Mouse (Mus musculus) telencephalon, adult 2 months (tissue): ENCODE measurements around the gene Rbl1.
"Not testable (repeated sequence)": the region's sequence is repeated elsewhere in the genome, so short reads cannot be mapped to it uniquely, and the experiment has no call there.

ENCODE experiments used
- DNase-seq: peaks from one replicate; pipeline ENCODE4 v3.0.0-alpha.2; 2011; ENCODE audit warnings: low read depth, low spot score

Rbl1 gene

GRCm38 (mm10) chr2:157170626-157171025, 33.7 kb downstream of the Rbl1 start:
- DNase-seq = no peak

- DNase-seq = peak; percentile 11
Measured at GRCm38 (mm10) chr2:157170166-157170565, 34.2 kb downstream of the Rbl1 start.

GRCm38 (mm10) chr2:157166371-157167080, 37.8 kb downstream of the Rbl1 start:
- DNase-seq = peak; percentile 52

DNA sequence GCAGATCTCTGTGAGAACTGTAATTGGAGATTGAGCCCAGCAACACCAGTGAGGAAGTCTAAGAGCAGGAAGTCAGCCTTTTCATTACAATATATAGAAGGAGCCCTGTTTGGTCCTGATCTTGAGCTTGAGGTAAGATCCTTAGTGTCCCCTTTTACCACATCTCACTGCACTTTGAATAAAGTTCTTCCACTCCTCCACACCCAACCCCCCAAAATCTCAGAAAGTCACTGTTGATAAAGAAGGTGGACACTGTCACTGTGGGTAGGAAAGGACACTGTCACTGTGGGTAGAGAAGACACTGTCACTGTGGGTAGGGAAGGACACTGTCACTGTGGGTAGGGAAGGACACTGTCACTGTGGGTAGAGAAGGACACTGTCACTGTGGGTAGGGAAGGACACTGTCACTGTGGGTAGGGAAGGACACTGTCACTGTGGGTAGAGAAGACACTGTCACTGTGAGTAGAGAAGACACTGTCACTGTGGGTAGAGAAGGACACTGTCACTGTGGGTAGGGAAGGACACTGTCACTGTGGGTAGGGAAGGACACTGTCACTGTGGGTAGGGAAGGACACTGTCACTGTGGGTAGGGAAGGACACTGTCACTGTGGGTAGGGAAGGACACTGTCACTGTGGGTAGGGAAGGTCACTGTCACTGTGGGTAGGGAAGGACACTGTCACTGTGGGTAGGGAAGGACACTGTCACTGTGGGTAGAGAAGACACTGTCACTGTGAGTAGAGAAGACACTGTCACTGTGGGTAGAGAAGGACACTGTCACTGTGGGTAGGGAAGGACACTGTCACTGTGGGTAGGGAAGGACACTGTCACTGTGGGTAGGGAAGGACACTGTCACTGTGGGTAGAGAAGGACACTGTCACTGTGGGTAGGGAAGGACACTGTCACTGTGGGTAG, 38.8 kb downstream of the Rbl1 start:
- not testable (repeated sequence) for DNase-seq

GRCm38 (mm10) chr2:157164101-157164500, 40.2 kb downstream of the Rbl1 start:
- DNase-seq = no peak

GRCm38 (mm10) chr2:157156079-157156478, 48.3 kb downstream of the Rbl1 start:
- no peak for DNase-seq

- no peak for DNase-seq
Measured at GRCm38 (mm10) chr2:157153235-157153634, 51.1 kb downstream of the Rbl1 start.

DNA sequence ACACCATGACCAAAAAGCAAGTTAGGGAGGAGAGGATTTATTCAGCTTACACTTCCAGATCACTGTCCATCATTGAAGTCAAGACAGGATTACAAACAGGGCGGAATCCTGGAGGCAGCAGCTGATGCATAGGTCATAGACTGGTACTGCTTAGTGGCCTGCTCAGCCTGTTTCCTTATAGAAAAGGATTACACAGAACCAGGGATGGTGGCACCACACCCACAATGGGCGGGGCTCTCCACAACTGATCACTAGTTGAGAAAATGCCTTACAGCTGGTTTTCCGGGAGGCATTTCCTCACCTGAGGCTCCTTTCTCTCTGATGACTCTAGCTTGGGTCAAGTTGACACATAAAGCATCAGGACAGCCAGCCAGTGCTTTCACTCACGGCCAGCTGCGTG, 55.9 kb downstream of the Rbl1 start:
- DNase-seq = no peak

DNA sequence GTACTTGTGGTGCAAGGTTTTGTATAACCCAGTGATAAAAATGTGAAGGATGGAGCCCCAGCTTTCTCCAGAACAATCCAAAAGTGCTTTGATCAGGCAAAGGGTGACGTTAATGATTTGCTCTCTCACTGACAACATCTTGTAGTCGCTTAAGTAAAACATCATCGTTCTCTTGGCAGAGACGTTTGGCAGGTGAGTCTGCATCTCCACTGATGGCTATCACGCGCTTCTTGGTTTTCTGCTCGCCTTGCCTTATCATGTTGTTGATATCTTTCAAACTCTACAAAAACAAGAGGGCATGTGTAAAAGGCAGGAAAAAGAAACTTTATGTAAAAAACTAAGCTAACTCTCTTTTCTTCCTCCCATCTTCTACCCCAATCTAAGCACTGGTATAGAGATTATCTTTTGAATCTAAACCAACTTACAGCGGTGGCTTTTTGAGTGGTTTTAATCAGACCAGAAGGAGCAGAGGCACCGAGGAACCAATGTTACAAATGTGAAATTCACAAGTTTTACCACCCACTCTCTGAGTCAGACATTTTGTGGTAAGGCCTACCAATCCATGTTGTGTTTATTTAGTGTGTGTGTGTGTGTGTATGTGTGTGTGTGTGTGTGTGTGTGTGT, 56.8 kb downstream of the Rbl1 start:
- DNase-seq = no peak

GRCm38 (mm10) chr2:157145173-157145572, 59.2 kb downstream of the Rbl1 start:
- DNase-seq = no peak

DNA sequence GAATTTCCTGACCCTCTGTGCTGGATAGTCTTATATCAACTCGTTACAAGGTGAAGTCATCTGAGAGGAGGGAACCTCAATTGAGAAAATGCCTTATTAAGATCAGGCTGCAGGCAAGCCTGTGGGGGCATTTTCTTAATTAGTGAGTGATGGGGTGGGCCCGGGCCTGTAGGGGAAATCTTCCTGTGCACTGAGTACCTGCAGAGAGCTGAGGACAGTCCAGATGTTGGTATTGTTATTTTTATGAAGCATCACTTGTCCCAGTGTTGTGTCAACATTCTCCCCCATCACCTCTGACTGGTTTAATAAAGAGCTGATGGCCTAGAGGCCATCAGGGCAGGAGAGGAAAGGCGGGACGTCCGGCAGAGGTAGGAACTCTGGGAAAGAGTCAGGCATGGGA, 60.2 kb downstream of the Rbl1 start:
- DNase-seq = no peak

GRCm38 (mm10) chr2:157141962-157142361, 62.4 kb downstream of the Rbl1 start:
- DNase-seq = no peak

DNA sequence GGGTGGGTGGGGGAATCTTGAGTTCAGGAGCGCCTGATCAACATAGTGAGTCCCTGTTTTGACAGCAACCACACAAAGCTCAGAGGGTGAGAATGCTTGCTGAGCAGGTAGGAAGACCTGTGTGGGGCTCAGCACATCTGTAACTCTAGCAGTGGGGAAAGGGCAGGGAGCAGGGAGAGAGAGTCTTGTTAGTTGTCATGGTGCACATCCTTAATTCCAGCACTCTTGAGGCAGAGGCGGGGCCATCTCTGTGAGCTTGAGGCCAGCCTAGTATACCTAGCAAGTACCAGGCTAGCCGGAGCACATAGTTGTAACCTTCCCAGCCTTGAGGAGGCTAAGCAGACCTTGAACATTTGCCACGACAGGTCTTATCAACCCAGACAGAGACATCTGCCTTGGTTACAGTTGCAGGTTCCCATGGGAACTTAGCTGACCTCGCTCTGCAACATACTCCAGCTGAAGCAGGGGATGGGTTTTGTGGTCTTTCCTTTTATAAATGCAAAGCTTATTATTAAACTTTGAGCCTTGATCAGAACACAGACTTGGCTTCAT, 65.0 kb downstream of the Rbl1 start:
- DNase-seq = no peak

GRCm38 (mm10) chr2:157138808-157139207, 65.5 kb downstream of the Rbl1 start:
- no peak for DNase-seq

DNA sequence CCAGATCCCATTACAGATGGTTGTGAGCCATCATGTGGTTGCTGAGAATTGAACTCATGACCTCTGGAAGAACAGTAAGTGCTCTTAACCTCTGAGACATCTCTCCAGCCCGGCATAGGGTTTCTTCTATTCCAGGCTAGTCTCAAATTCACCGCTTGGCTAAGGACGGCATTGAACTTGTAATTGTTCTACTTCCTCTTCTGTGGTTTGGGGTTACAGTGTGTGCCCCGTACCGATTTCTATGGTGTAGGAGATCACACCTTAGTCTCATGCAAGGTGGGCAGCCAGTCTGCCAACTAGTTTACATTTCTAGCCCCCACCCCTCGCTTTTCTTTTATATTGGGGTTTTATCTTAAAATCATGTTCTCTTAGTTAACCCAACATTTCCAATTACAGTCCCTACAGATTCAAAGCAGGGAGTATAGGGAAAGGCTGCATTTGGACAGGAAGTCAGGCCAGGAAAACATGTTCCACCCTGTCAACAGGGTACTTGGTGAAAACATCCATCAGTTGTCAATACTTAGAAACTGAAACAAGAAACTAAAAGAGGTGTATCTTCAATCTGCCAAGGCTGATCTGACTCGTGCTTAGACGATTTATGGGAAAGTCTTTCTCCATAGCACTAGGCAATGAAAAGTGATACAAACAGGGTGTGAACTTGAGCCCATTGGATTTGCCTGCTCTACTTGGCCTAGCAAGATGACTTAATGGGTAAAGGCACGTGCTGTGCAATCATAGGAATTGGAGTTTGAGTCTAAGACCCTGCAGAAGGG, 66.2 kb downstream of the Rbl1 start:
- DNase-seq = no peak

- no peak for DNase-seq
Measured at GRCm38 (mm10) chr2:157136646-157137045, 67.7 kb downstream of the Rbl1 start.

DNA sequence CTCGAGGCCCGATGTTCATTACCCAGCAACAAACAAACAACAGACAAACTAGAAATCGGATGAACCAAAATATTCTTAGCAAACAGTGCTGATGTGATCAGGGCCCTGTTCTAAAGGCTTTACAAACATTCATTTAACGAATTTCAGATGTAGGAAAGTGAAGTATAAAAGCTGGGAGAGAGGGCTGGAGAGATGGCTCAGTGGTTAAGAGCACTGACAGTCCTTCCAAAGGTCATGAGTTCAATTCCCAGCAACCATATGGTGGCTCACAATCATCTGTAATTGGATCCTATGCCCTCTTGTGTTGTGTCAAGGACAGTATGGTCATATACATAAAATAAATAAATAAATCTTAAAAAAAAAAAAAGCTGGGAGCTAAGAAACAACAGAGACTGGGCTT, 68.2 kb downstream of the Rbl1 start:
- DNase-seq = no peak

- no peak for DNase-seq
Measured at GRCm38 (mm10) chr2:157135529-157136120, 68.7 kb downstream of the Rbl1 start.

GRCm38 (mm10) chr2:157135014-157135413, 69.3 kb downstream of the Rbl1 start, which contains the start of gene Samhd1:
Gene Samhd1, minus strand, starts transcription at chr2:157135265.
- peak; percentile 78 for DNase-seq

DNA sequence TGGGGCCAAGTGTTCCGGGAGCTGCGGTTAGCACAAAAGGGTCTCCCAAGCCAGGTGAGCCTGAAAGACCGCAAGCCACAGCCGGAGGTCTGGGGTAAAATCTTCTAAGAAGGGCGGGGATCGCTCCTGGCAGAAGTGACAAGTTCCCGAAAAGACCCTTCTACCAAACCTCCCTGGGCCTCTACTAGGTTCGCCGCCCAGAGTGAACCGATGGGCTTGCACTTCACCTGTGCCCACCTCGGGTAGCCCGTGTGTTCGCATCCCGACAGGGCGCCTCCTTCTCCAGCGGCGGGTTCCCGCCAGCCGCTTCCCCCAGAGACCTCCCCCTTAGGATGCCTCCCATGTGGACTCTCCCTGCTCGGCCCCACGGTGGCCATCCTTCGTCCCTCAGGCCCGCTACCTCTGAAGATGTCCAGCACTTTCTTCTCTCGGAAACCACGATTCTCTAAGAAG, 69.8 kb downstream of the Rbl1 start:
- no peak for DNase-seq
